Mouse (Mus musculus) G1E-ER4 (cell line): ENCODE data around the gene Fbxo47. TPM values are rescaled to one million over a fixed set of nuclear protein-coding genes. Genes with fewer than 3 reads are reported as not detected.

ENCODE experiments used
- GATA1 ChIP-seq: IDR thresholded peaks from one replicate; pipeline ENCODE4 v1.8.0; 2012; ENCODE audit warnings: low read length, inconsistent platforms
- polyA plus RNA-seq: library from polyadenylated mRNA; stranded (reverse); fragments of >175 nt; gene quantifications from 2 replicates; pipeline ENCODE4 v1.2.3, GENCODE M21; 2012

Gene Fbxo47
- polyA plus RNA-seq, 1 experiment, result not detected

DNA sequence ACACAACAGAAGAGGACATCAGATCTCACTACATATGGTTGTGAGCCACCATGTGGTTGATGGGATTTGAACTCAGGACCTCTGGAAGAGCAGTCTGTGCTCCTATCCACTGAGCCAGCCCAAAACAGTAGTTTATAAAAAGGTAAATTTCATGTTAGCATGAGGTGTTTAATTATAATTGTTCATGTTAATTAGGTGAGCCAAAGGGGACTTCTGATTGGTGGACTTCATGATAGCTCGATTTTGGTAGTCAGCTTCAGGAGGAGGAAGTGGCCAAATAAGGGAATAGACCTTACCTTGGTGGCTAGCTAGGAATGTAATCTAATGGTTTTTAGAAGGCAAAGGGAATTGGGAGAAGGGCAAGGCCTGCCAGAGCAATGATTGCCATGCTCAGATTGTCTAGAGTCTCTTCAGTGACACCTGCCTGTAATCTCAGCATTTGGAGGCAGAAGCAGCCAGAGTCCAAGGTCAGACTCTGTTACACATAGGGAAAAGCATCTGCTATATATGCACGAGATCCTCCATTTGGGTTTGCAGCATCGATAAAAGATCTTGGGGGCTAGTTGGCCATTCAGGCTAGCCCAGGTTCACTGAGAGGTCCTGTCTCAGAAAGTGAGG lies 13.7 kb upstream of the Fbxo47 start:
- TF ChIP-seq GATA1, result no peak

DNA sequence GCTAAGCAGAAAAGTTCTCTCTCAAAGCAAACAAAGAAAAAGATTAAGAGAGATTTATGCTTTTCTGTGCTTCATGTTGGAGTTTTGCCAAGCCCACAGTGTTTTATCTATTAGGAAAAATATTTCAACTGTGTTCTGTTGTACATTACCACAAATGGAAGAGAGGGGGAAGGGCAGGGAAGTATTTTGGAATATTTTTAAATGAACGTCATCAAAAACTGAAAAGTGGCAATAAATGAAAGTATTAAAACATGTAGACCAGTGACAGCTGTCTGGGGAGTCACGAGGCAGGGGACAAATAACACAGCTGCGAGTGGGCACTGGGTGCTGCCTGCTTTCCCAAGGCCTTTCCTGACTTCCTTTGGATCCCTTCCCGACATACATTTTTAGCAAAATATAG lies 12.7 kb upstream of the Fbxo47 start:
- TF ChIP-seq GATA1, result no peak

DNA sequence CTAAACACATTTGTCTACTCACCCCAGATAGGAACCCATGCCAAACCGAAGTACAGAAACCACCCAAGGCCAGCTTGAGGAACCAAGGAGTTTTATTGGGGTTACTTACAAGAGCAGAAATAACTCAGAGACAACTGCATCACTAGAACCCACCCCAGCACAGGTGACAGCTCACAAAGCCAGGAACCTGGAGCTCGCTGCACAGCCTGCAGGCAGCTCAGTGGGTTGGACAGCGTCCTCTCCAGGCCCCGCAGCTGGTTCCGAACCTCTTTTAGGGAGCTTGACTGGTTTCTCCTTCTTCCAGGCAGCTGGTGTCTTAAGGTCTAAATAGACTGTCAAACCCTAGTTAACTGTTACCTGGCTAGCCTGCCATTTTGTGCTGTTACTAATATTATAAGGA lies 7.9 kb upstream of the Fbxo47 start:
- no peak for TF ChIP-seq GATA1

DNA sequence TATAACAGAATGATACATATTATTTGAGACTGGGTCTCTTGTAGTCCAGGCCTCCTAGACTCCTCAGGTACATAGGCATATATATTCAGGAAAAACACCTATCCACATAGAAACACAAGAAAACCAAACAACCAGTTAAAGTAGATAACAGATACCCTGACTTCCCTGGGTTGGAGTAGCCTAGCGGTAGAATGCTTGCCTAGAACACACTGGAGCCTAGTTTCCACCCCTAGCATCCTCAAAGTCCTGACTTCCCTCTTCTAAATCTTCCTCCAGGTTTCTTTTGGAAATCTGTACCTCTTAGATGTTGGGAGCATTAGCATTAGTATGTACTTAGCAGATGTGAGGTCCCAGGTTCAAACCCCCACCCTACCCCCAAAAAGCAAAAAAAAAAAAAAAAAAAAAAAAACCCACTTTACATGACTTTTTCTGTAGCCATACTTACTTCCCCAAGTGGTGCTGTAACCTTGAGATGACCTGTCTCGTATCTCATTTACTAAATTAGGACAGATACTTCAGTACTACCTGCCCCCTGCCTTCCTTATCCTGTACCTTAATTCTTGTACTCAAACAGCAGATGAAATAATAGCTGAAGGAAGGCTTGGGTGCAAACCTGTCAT lies 1.5 kb upstream of the Fbxo47 start:
- TF ChIP-seq GATA1, result no peak

DNA sequence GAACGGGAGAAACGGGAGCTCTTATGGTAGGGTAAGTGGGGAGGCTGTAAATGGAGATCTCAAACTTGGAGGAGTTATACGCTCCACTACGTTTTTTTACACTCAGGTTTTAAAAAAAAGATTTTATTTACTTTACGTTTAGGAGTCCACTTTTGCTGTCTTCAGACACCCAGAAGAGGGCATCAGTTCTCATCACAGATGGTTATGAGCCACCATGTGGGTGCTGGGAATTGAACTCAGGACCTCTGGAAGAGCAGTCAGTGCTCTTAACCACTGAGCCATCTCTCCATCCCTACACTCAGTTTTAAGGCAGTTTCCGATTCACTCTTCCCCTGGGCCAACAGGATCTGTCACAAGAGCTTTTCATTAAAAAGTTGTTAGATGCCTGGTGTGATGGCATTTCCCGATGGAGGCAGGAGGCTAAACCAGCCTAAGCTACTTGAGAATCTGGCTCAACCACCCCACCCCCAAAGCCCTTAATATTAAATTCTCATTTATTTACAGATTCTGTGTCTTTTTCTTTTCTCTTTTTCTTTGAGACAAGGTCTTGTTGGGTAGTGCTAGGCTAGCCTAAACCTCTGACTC lies 739 bp upstream of the Fbxo47 start:
- no peak for TF ChIP-seq GATA1

DNA sequence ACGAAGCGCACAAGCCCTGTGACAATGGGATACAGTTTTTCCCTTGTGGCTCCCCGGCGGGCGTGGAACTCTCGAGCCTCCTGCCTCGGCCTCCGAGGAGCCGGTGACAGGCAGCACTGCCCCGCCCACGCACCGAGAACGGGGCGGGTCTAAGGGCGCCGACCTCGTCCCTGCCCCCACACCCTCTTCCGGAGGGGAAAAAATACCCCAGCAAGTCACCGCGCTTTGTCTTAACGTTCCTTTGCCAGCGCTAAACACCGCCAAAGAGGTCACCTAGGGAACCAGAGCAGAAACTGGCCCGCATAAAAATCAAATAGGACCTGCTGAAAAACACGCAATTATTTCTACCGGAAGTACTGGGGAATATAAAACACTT lies 424 bp downstream of the Fbxo47 start:
- no peak for TF ChIP-seq GATA1

DNA sequence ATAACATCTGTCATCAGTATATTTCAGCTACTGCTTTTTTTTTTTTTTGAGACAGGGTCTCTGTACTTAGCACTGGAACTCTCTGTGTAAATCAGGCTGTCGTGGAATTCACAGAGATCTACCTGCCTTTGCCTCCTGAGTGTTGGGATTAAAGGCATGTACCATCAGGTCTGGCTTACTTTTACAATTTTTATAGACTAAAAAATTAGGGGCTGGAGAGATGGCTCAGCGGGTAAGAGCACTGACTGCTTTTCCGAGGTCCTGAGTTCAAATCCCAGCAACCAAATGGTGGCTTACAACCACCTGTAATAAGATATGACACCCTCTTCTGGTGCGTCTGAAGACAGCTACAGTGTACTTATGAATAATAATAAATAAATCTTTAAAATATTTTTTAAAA lies 3.6 kb downstream of the Fbxo47 start:
- no peak for TF ChIP-seq GATA1

DNA sequence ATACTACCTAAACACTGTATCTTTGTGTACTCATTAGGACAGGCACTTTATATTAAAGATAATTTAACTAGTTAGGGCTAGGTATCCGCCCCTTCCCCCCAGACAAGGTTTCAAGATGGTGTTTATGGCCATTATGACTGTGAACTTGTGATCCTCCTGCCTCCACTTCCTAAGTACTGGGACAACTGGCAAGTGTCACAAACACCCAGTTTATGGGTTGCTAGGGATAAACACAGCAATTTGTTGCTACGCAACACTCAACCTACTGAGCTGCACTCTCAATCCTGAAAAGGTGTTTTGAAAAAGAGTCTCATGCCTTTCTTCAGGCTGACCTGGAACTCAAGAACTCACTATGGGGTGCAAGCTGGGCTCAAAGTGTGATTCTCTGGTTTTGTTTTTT lies 6.6 kb downstream of the Fbxo47 start:
- no peak for TF ChIP-seq GATA1

DNA sequence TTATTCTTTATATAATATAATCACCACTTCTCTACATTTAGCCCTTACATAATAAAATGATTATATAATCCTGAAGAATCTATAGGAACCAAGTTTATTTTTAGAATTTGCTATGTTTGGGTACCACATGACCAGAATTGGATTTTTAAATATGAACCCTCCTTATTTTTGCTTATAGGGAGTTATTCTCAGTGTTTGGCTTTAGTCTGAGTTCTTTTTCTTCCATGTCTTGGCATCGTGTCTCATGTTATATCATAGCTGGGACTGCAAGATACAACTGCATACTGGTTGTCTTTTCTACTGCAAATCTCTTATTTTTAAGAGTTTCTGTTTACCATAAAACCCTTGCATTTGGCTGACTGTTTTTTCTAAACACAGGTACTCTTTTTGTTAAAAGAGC lies 9.6 kb downstream of the Fbxo47 start:
- no peak for TF ChIP-seq GATA1

DNA sequence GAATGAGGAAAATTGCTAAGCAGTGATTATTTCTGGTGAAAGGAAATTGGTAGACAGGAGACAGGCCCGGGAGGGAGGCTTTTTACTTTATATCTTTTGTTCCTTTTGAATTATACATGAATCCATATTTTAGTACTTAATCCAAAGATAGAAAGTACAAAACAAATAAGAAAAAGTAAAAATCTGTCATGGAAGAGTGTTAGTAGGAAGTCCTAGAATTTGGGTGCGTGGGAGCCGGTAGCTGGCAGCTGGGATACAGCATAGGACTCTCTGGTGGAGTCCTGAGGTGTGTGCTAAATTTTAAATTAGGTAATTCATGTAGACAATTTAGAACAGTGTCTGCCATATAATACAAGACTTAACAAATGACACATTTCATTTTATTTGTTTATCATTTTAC lies 16.4 kb downstream of the Fbxo47 start:
- no peak for TF ChIP-seq GATA1

DNA sequence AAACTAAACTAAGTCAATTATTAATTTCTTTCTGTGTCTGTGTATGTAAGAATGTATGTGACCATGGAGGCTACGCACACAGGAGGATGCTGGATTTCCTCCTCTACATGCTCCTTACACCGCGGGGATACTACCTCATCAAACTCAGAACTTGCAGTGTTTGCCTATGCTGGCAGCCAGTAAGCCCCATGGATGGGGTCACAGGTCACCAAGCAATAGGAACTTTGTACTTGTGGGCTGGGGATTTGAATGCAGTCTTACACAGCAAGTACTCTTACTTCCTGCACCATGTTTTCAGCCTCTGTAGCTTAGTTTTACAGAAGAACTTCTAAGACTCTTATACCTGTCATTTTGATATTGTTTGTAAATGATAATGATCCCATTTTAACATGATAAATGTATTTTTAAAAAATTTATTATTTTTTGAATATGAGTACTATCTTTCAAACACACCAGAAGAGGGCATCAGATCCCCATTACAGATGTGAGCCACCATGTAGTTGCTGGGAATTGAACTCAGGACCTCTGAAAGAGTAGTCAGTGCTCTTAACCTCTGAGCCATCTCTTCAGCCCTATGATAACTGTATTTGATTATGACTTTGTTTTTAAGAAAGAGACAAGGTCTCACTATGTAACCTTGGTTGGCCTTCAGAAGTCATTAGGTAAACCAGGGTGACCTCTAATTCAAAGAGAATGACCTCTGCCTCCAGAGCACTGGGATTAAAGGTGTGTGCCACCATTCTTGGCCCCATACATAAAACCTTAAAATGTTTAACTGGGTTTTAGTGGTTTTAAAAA lies 17.7 kb downstream of the Fbxo47 start:
- TF ChIP-seq GATA1, result no peak

DNA sequence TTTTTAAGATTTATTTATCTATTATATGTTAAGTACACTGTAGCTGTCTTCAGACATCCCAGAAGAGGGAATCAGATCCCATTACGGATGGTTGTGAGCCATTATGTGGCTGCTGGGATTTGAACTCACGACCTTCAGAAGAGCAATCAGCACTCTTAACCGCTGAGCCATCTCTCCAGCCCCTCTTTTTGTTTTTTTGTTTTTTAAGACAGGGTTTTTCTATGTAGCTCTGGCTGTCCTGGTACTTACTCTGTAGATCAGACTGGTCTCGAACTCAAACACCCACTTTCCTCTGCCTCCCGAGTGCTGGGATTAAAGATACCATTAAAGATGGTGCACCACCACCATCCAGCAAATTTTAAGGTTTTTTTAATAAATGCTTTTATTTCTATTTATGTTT lies 18.5 kb downstream of the Fbxo47 start:
- TF ChIP-seq GATA1, result no peak

DNA sequence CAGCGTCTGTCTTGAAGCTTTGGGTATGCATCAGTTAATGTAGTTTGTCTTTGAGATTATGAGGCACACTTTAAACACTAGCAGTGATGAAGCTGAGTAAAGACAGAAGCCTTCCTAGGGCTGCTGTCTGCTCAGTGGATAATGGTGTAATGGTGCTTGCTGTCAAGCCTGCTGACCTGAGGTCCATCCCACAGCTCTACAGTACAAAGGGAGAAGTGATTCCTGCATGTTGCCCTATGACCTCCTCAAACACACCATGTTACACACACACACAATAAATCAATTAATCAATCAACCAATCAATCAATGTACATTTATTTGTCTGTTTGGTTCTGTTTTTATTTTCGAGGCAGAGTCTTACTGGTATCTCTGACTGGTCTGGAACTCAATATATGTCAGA lies 21.8 kb downstream of the Fbxo47 start:
- no peak for TF ChIP-seq GATA1

DNA sequence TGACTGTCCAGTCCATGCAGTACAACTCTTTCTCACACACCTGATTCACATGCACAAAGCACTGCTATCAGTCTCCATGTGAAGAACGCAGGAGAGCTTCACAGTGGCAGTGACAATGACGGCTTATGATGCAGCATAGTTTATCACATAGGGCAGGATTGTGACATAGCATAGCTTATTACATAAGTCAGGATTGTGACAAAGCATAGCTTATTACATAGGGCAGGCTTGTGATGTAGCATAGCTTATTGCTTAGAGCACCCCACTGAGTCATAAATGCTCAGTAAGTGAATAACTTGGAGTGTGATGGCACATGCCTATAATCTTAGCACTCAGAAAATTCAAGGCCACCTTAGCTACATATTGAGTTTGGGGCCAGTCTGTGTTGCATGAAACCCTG lies 28.5 kb downstream of the Fbxo47 start:
- TF ChIP-seq GATA1, result no peak

DNA sequence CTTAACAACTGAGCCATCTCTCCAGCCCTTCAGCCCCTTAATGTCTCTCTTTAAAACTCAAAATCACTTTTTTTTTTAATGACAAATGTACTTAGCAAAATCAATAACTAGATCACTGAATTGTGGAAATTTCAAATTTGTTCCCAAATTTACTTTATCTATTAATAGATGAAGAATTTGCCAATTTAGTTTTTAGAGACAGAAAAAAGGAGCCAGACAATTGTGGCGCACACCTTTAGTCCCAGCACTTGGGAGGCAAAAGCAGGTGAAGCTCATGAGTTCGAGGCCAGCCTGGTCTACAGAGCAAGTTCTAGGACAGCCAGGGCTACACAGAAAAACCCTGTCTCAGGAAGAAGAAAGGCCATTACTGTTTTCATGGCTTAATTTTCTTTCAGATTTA lies 32.4 kb downstream of the Fbxo47 start:
- no peak for TF ChIP-seq GATA1

DNA sequence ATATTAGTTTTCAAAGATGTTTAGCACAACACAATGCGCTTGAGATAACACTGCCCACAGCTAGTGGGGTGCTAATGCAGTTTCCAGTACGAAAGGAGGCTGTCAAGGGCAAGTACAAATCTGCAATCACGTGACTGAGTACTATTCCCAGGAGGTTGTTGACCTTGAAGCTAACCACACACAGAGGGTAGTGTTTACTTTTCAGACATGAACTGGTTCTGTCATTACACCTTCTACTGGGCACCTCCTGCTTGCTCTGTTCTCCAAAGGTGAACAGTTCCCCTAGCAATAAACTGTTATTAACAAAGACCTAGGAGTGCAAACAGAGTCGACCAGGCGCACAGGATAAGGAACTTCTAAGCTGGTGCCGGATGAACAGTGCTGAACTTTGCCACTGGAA lies 33.6 kb downstream of the Fbxo47 start:
- no peak for TF ChIP-seq GATA1

DNA sequence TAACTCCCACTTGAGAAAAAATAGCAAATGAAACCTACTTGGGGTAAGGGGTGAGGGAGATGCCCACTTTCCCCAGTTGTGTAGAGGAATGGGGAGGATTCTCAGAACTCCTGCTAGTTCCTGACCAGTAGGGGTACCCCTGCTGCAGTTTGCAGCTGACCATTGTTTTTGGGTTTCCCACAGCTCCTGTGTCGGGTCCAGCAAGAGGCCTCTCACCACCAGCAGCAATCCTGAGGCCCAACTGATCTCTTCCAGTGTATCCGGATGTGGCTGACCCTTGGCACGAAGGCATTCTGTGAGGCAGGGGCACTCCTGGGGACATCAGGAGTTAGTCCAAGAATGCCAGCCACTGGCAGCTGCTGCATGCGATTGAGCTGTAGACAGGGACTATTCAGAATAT lies 42.0 kb downstream of the Fbxo47 start:
- TF ChIP-seq GATA1, result no peak
